Mouse (Mus musculus): ENCODE data around the gene Usf3. TPM values are rescaled to one million over a fixed set of nuclear protein-coding genes. Genes with fewer than 3 reads are reported as not detected.
A peak's percentile ranks its signal among the peaks of the same experiment; 100 is the strongest.

The Usf3 gene
- polyA plus RNA-seq, 1 experiment from 2014 or later: 4.2 TPM

DNA sequence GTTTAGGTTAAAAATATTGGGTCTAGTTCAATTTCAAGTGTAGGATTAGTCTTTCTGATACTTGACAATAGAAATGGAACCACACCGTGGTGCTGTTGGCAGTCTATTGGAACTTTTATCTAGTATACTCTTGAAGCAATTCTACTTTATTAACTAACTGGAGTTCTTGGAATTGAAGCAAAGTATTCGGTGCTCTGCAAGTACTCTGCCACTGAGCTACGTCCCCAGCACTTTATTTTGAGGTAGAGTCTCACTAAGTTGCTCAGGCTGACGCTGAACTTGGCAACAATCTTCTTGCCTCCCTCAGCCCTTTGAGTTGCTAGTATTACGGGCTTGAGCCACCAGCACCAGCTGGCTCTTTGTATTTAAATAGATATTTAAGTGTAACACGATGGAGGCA, 31.6 kb upstream of the Usf3 start:
- 0 out of 2 replicates have a peak, but pooled peaks cover 8% of the 10 kb centered on the region for H3K36me3 ChIP-seq
- no peaks in the 10 kb centered on the region for H3K9me3 ChIP-seq (replicated peaks)
- peak overlapping the region; percentile 94 for H3K4me3 ChIP-seq
- H3K27ac ChIP-seq: no peak overlapping the region
- H3K4me1 ChIP-seq: peaks cover 20% of the 10 kb centered on the region
- DNase-seq (ENCODE audit: low spot score): no peak
- 81% methylated on average over 6 of the region's 6 CpGs for WGBS
- no peaks in the 10 kb centered on the region for H3K27me3 ChIP-seq (ENCODE audit: low read depth, poor library complexity, severe bottlenecking)

DNA sequence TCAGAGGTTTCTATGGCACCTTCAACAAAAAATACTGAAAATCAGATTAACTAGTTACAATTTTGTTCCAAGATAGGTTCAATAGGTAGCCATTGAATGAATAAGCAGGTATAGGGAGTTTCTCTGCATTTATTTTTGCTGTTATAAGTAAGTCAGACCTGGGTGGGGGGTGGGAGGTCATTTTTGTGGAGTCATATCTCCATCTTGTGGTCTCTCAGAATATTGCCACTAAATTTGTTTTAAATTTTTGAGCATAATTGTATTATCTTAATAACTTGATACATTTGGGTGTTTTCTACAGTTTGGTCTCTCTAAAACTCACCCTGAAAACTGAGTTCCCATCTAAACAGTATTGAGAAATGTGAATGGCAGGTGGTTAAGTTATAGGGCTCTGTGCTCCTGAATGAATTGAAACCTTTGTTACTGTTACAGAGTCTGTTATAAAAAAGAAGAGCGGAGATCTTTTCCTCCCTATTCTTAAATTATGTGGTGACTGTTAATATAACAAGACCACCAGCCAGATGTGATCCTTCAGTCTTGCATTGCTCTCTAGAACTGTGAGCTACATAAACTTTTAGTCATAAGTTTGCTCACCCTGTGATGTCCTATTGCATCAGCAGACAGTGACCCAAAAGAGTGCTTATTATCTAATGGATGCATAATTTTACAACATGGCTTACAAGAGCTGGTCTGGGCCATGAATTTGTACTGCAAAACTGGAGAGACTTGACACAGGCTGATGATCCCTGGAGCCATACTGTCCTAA, 23.9 kb upstream of the Usf3 start:
- Histone ChIP-seq H3K9me3 (replicated peaks) (no peaks in the 10 kb centered on the region), H3K4me1 (no peaks in the 10 kb centered on the region), H3K4me3 (no peak overlapping the region), H3K27me3 (ENCODE audit: low read depth, poor library complexity, severe bottlenecking) (no peaks in the 10 kb centered on the region), H3K27ac (no peak overlapping the region), H3K36me3 (0 out of 2 replicates have a peak, but pooled peaks cover 8% of the 10 kb centered on the region)
- DNase-seq (ENCODE audit: low spot score): no peak
- WGBS: 100% methylated on average over 1 of the region's 1 CpGs

DNA sequence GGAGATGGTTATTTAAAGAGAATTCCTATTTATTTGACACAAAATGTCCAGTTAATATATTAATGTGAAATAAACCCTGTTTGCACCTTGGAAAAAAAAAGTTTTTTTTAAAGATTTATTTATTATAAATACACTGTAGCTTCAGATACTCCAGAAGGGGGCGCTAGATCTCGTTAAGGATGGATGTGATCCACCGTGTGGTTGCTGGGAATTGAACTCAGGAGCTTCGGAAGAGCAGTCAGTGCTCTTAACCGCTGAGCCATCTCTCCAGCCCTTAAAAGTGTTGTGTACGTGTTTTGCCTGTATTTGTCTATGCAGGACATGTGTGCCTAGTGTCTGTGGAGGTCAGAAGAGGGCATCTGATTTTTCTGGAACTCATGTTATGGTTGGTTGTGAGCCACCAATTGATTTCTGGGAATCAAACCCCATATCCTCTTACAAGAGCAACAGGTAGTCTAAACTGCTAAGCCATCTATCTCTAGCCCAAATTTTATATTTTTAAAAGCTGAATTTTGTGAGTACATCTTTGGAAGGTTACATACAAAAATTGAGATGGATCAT, 18.5 kb upstream of the Usf3 start:
- no peak overlapping the region for H3K4me3 ChIP-seq
- no peaks in the 10 kb centered on the region for H3K9me3 ChIP-seq (replicated peaks)
- no peaks in the 10 kb centered on the region for H3K4me1 ChIP-seq
- no peak overlapping the region for H3K27ac ChIP-seq
- no peak for DNase-seq (ENCODE audit: low spot score)
- peaks cover 30% of the 10 kb centered on the region for H3K36me3 ChIP-seq
- no peaks in the 10 kb centered on the region for H3K27me3 ChIP-seq (ENCODE audit: low read depth, poor library complexity, severe bottlenecking)
- 68% methylated on average over 6 of the region's 6 CpGs for WGBS

DNA sequence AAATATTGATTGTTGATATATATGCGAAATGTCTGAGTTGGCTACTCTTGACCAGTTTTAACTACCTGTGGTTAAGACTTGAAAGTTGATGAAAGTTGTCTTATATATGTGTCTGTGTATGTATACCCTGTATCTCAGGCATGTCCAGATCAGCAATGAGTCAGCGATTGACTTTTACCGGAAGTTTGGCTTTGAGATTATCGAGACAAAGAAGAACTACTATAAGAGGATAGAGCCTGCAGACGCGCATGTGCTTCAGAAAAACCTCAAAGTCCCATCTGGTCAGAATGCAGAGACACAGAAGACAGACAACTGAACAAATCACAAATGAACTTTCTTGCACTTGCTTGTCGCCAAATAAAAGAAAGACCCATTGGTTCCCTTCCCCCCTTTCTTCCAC, 13.7 kb upstream of the Usf3 start:
- no peak for DNase-seq (ENCODE audit: low spot score)
- Histone ChIP-seq H3K4me1 (no peaks in the 10 kb centered on the region), H3K36me3 (peaks cover 57% of the 10 kb centered on the region), H3K27me3 (ENCODE audit: low read depth, poor library complexity, severe bottlenecking) (no peaks in the 10 kb centered on the region), H3K4me3 (no peak overlapping the region), H3K27ac (no peak overlapping the region), H3K9me3 (replicated peaks) (no peaks in the 10 kb centered on the region)
- 96% methylated on average over 7 of the region's 7 CpGs for WGBS

DNA sequence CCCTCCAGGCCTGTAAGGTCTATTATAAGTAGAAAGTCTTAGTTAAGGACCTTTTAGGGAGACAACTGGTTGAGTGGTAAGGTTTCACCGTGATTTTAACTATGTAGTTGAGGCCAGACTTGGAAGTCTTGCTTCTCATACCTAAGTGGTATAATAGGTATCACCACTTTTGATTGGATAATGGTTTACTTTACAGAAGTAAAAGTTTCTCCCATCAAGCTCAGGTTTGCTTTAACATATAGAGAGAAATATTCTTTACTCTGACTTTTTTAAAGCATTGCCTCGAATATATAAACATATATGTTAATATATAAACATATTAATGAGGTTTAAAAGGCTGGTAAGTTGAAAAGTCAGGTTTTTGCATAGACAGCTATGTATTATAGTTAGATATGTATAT, 9.2 kb upstream of the Usf3 start:
- Histone ChIP-seq H3K9me3 (replicated peaks) (no peaks in the 10 kb centered on the region), H3K36me3 (peaks cover 35% of the 10 kb centered on the region), H3K27me3 (ENCODE audit: low read depth, poor library complexity, severe bottlenecking) (no peaks in the 10 kb centered on the region), H3K4me3 (no peak overlapping the region), H3K4me1 (no peaks in the 10 kb centered on the region), H3K27ac (no peak overlapping the region)
- WGBS: 88% methylated on average over 2 of the region's 2 CpGs
- no peak for DNase-seq (ENCODE audit: low spot score)

DNA sequence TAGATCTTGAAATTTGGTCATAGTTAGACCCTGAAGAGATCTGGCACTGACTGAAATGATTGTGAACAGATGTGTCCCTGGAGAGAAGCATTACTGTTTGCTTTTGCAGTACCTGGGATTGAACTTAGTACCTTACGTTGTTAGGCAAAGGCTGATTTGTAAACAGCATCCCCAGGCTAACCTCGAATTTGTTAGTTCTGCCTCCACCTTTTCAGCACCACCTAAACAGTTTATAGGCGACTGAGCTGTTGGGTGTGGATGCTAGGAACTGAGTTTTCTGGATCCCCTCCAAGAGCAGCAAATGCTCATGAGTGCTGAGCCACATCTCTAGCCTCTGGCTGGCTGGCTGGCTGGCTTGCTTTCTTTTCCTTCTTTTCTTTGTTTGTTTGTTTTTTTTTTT, 7.9 kb upstream of the Usf3 start:
- Histone ChIP-seq H3K27ac (no peak overlapping the region), H3K4me3 (no peak overlapping the region), H3K9me3 (replicated peaks) (no peaks in the 10 kb centered on the region), H3K4me1 (no peaks in the 10 kb centered on the region), H3K27me3 (ENCODE audit: low read depth, poor library complexity, severe bottlenecking) (no peaks in the 10 kb centered on the region), H3K36me3 (peaks cover 21% of the 10 kb centered on the region)
- WGBS: 62% methylated on average over 3 of the region's 3 CpGs
- DNase-seq (ENCODE audit: low spot score): no peak

DNA sequence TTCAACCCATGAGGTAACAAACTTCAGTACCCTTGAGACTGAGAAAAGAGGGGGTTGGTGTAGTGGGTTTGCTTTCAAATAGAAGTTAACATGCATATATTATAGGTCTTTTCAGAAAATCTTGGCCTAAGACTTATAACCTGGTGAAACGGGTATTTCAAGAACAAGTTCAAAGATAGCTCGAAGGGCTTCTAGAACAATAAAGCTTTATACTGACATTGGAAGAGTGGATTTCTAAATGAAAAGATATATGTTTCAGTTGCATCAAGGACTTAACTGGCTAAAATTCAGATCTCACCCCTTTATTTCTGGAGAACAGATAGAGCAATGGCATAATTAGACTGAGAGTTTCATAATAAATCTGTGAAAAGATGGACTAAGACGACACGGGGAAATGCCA, 4.1 kb upstream of the Usf3 start:
- no peaks in the 10 kb centered on the region for H3K27me3 ChIP-seq (ENCODE audit: low read depth, poor library complexity, severe bottlenecking)
- H3K4me3 ChIP-seq: no peak overlapping the region
- H3K4me1 ChIP-seq: peaks cover 5% of the 10 kb centered on the region; the same call in 1 of the 2 replicates
- H3K36me3 ChIP-seq: no peaks in the 10 kb centered on the region
- no peak for DNase-seq (ENCODE audit: low spot score)
- WGBS: 89% methylated on average over 4 of the region's 4 CpGs
- H3K27ac ChIP-seq: no peak overlapping the region
- no peaks in the 10 kb centered on the region for H3K9me3 ChIP-seq (replicated peaks)

DNA sequence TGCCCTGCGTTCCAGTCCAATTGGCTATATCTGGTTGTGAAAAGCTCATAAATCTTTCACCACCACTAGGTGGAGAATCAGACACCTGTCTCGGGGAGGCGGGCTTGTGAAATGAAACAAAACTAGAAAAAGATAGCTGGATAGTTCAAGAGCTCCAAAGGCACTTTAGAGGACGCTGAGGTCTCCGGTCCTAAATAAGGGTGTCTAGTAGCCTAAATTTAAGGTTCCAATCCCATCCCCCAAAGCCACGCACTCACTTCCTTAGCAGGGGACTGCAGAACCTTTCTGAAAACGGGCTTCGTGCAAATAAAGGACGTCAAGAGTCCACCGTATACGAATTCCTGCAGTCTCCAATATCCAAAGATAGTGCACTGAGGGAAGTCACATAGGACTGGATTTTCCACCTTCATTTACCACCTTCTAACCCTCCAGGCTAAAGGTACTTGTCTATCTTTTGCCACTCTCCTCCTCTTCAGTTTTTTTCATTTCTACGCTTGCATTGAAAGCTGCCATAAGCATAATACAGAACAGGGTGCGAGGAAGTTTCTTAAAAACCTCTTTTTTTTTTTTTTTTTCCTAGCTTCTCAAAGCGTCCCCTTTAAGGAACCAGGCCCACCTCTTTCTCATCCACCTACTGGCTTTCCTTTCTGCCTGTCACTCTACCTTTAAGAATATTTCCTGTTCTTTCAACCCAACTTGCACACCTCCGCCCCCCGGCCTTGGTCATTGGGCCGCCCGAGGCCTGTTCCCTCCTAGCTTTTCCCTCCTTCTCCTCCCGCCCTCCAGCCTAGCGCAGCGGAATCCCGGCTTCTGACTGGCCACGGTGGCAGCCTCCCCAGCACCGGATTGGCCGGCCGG, 520 bp upstream of the Usf3 start:
- H3K27me3 ChIP-seq (ENCODE audit: low read depth, poor library complexity, severe bottlenecking): no peaks in the 10 kb centered on the region
- no peaks in the 10 kb centered on the region for H3K9me3 ChIP-seq (replicated peaks)
- H3K27ac ChIP-seq: peak overlapping the region; percentile 99
- WGBS: under 1% methylated on average over 26 of the region's 26 CpGs
- no peaks in the 10 kb centered on the region for H3K36me3 ChIP-seq
- H3K4me1 ChIP-seq: peaks cover 17% of the 10 kb centered on the region; the same call in 1 of the 2 replicates
- peak; percentile 43 for DNase-seq (ENCODE audit: low spot score)
- H3K4me3 ChIP-seq: peak overlapping the region; percentile 91

DNA sequence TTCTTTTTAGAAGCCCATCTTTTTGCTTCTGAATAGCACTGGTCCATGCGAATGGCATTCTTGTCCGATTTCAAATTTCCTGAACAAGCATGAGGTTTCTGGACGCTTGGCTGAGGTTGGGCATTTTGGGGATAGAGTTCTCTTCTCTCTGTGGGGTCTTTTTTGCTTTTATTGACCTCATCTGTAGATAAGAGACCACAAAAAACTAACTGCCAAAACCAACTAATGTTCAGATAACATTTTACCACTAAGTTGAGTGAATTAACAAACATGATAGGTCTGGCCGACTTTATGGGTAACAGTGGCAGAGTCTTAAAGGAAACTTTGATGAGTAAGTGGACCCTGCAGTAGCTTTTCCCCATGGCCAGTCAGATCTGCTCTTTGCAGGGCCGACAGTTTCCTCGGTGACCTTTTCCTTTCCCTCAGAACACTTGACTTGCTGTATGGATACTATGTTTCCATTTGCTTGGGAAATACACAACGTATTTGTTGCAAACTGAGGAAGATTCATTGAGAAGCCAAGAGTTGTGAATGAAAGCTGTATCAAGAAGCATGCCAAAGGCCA, 1.0 kb downstream of the Usf3 start:
- Histone ChIP-seq H3K27me3 (ENCODE audit: low read depth, poor library complexity, severe bottlenecking) (no peaks in the 10 kb centered on the region), H3K27ac (peak overlapping the region; percentile 99), H3K4me1 (peaks cover 17% of the 10 kb centered on the region; the same call in 1 of the 2 replicates), H3K4me3 (peak overlapping the region; percentile 91), H3K36me3 (no peaks in the 10 kb centered on the region; the same call in 1 of the 2 replicates), H3K9me3 (replicated peaks) (no peaks in the 10 kb centered on the region)
- WGBS: 23% methylated on average over 7 of the region's 7 CpGs
- DNase-seq (ENCODE audit: low spot score): no peak

DNA sequence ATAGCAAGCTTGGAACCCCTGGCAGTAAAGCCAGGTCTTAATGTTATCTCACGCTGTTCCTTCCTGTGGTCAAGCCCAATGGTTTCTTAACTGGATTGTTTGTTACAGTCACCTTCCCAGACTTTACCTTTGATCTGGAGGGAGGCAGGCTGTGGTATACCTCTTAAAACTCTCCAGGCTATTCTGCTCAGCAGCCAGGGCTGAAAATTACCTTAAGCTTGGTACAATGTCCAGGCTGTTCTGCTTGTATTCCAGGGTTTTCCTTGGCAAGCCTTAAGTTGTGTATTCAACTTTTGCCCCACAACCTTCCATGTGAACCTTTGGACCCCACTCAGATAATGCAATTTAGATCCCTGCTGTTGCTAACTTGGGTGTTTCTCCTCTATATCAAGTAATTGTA, 2.0 kb downstream of the Usf3 start:
- peaks cover 17% of the 10 kb centered on the region; the same call in 1 of the 2 replicates for H3K4me1 ChIP-seq

DNA sequence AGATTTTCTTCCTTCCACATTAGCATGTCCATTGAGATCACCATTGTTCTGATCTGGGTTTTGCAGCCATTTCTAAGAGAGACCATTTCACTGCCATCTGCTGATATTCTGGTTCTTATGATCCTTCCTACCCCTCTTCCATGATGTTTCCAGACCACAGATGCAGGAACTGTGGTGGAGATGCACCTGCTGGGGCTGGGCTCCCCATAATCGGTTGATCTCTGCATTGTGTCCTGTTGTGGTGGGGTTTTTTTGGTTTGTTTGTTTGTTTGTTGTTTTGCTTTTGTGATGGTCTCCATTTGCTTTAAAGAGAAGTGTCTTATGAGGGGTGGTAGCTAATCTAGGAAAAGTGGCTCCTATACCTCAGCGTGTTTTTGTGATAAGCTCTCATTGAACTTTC, 3.5 kb downstream of the Usf3 start:
- H3K27ac ChIP-seq: no peak overlapping the region
- H3K27me3 ChIP-seq (ENCODE audit: low read depth, poor library complexity, severe bottlenecking): no peaks in the 10 kb centered on the region
- DNase-seq (ENCODE audit: low spot score): no peak
- peaks cover 13% of the 10 kb centered on the region for H3K36me3 ChIP-seq
- H3K4me1 ChIP-seq: peaks cover 17% of the 10 kb centered on the region; the same call in 1 of the 2 replicates
- H3K9me3 ChIP-seq (replicated peaks): no peaks in the 10 kb centered on the region
- 93% methylated on average over 2 of the region's 2 CpGs for whole genome bisulfite sequencing
- H3K4me3 ChIP-seq: no peak overlapping the region

More for the DNA sequence above, 2.0 kb downstream of the Usf3 start:
- no peak for DNase-seq (ENCODE audit: low spot score)
- no peaks in the 10 kb centered on the region for H3K9me3 ChIP-seq (replicated peaks)
- no peak overlapping the region for H3K4me3 ChIP-seq
- WGBS: 69% methylated on average over 1 of the region's 1 CpGs
- peaks cover 4% of the 10 kb centered on the region; the same call in 1 of the 2 replicates for H3K36me3 ChIP-seq
- H3K27ac ChIP-seq: no peak overlapping the region
- H3K27me3 ChIP-seq (ENCODE audit: low read depth, poor library complexity, severe bottlenecking): no peaks in the 10 kb centered on the region

DNA sequence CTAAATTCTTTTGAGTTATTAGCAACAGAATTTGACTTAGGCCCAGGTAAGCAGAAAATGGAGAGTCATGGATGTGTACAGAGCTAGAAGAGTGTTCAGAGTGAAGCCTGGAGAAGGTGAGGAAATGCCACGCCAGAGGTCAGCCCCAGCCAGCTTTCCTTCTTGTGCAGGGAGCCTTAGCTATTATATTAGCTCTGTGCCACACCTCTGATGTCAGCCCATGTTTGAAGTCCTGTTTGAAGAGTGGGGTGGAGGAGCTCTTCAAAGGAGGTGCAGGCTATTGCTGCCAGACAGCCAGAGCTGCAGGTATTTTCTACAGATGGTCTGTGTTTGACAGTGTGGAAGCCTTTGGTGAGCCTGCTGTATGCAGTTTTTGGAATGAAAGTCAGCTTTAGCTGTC, 5.5 kb downstream of the Usf3 start:
- 31% methylated on average over 1 of the region's 1 CpGs for WGBS
- no peaks in the 10 kb centered on the region for H3K27me3 ChIP-seq (ENCODE audit: low read depth, poor library complexity, severe bottlenecking)
- no peaks in the 10 kb centered on the region for H3K9me3 ChIP-seq (replicated peaks)
- no peak overlapping the region for H3K4me3 ChIP-seq
- DNase-seq (ENCODE audit: low spot score): no peak
- peaks cover 19% of the 10 kb centered on the region for H3K36me3 ChIP-seq
- H3K27ac ChIP-seq: no peak overlapping the region
- H3K4me1 ChIP-seq: peaks cover 15% of the 10 kb centered on the region; the same call in 1 of the 2 replicates

Measured in limb, embryonic 10.5 days (tissue).